Mouse (Mus musculus) CH12.LX (cell line): ENCODE results near the gene Proca1.

Experiments
- CTCF ChIP-seq, 2 experiments: IDR thresholded peaks in 1 of 2; conservative IDR thresholded peaks in 1 of 2; 2 replicates each; pipeline ENCODE4 v1.5.1; 2011 to 2012; ENCODE audit warnings: low read depth in 2 of 2, low read length in 2 of 2, improper control_type of control experiment in 1 of 2, inconsistent platforms in 1 of 2, mild to moderate bottlenecking in 1 of 2, moderate library complexity in 1 of 2
- NELFE ChIP-seq: IDR thresholded peaks from 2 replicates; pipeline ENCODE4 v1.6.1; 2011; ENCODE audit warnings: low read depth, low read length, improper control_type of control experiment

DNA sequence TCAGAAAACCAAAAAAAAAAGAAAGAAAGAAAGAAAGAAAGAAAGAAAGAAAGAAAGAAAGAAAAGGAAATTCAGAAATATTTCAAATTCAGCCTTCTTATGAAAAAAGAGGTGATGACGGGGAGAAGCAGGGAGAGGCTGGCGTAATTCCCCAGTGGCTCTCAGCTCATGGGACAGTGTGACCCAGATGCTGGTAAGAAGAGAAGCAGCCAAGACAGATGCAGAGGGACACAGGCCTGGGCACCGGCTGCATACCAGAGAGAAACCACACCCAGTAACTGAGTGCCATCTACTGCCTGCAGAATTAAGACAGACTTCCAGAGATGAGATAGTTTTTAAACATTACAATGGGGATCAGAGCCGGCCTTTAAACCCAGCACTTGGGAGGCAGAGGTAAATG, 30.4 kb downstream of the Proca1 start:
- TF ChIP-seq CTCF (conservative IDR thresholded peaks at IDR 0.05 in 1 of 2, IDR thresholded peaks at IDR 0.05 in 1 of 2; ENCODE audit: low read depth in 2 of 2, low read length in 2 of 2) (no peak), NELFE (no peak)
